Comparison of ENCODE assay signal across 1 mouse cellular context in genomic region chr11:95106440-95107236, GRCm38 (mm10).
A peak's percentile ranks its signal among the peaks of the same experiment; 100 is the strongest.
TF ChIP-seq lines count a peak whose summit lies in the region.

No protein-coding gene starts in this region.

TF ChIP-seq in C2C12, 6 proteins besides CTCF, POLR2A, EP300 and RAD21 (continued from another document):
- TF ChIP-seq MAX (IDR thresholded peaks at IDR 0.05) (peak; percentile 13), USF1 (IDR thresholded peaks at IDR 0.05; ENCODE audit: low read depth) (no peak)
